Mouse (Mus musculus) brain, embryonic 14.5 days (tissue): ENCODE measurements around the gene Fam114a1.

ENCODE experiments used
- CTCF ChIP-seq: fragments of 200-500 bp; IDR thresholded peaks from 2 replicates; pipeline ENCODE4 v1.5.1; 2012; ENCODE audit warnings: inconsistent platforms, mild to moderate bottlenecking, moderate library complexity, borderline replicate concordance; ENCODE audit not compliant: insufficient read depth, insufficient read length; ENCODE audit errors: extremely low read depth
- POLR2A ChIP-seq: fragments of 200-500 bp; IDR thresholded peaks from 2 replicates; pipeline ENCODE4 v1.6.1; 2012; ENCODE audit warnings: mild to moderate bottlenecking, inconsistent platforms, borderline replicate concordance; ENCODE audit not compliant: poor library complexity, insufficient read depth, insufficient read length, severe bottlenecking; ENCODE audit errors: extremely low read depth

DNA sequence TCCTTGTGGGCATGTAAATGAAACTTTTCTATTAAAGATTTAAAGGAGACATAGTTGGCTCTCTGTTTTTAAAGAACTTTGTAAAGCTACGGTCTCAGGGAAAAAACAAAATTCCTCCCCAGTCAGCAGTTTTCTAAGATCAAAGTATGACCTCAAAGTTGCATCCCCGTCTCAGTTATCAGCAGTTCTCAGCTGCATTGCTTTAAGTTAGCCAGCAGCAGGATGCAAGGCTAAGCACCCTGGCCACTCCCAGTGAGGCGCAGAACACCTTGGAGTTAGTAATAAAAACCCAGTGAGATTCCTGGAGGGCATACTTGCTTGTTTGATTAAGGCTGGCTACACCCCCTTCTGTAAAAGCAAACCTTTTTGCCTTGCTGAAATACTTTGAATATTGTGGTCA is 106.9 kb downstream of the Fam114a1 start:
- no peak for TF ChIP-seq CTCF
- no peak for TF ChIP-seq POLR2A
